Mouse (Mus musculus): Measurements from ENCODE around the gene Tvp23b.

The Tvp23b gene

GRCm38 (mm10) chr11:62940176-62940575, 60.9 kb downstream of the Tvp23b start:
- DNase-seq (ENCODE audit: low read depth, low spot score), result peak; percentile 53

- DNase-seq (ENCODE audit: low read depth, low spot score), result no peak
Measured at GRCm38 (mm10) chr11:62943538-62943937, 64.3 kb downstream of the Tvp23b start.

- no peak for DNase-seq (ENCODE audit: low read depth, low spot score)
Measured at GRCm38 (mm10) chr11:62945514-62945913, 66.3 kb downstream of the Tvp23b start.

GRCm38 (mm10) chr11:62949548-62949947, 70.3 kb downstream of the Tvp23b start:
- peak; percentile 75 for DNase-seq (ENCODE audit: low read depth, low spot score)

GRCm38 (mm10) chr11:62951012-62951411, 71.8 kb downstream of the Tvp23b start, which contains the start of gene Cdrt4:
Gene Cdrt4 (plus strand): TSS chr11:62951193.
- DNase-seq (ENCODE audit: low read depth, low spot score), result no peak

GRCm38 (mm10) chr11:62954766-62955165, 75.5 kb downstream of the Tvp23b start:
- no peak for DNase-seq (ENCODE audit: low read depth, low spot score)

GRCm38 (mm10) chr11:62955186-62955585, 75.9 kb downstream of the Tvp23b start:
- DNase-seq (ENCODE audit: low read depth, low spot score), result no peak

- no peak for DNase-seq (ENCODE audit: low read depth, low spot score)
Measured at GRCm38 (mm10) chr11:62955776-62956175, 76.5 kb downstream of the Tvp23b start.

GRCm38 (mm10) chr11:62957626-62958180, 78.4 kb downstream of the Tvp23b start:
- no peak for DNase-seq (ENCODE audit: low read depth, low spot score)

GRCm38 (mm10) chr11:62963292-62963691, 84.0 kb downstream of the Tvp23b start:
- DNase-seq (ENCODE audit: low read depth, low spot score), result no peak

- DNase-seq (ENCODE audit: low read depth, low spot score), result no peak
Measured at GRCm38 (mm10) chr11:62966424-62966764, 87.1 kb downstream of the Tvp23b start.

Data from 3T3-L1 (cell line).